Mouse (Mus musculus) spleen, adult 2 months (tissue): ENCODE results near the gene Kif5a. TPM values are rescaled to one million over a fixed set of nuclear protein-coding genes. Genes with fewer than 3 reads are reported as not detected.

Experiments
- DNase-seq, 2 experiments: peaks; one replicate each; pipeline versions ENCODE4 v3.0.0 to v3.0.0-alpha.2; 2012 to 2021; ENCODE audit warnings: low spot score in 2 of 2, low read depth in 1 of 2
- H3K27ac ChIP-seq: fragments of 200-500 bp; 2 replicates; pipeline ENCODE4 v1.5.1; 2012; ENCODE audit warnings: low read length, inconsistent platforms; ENCODE audit not compliant: insufficient read depth
- H3K27me3 ChIP-seq: fragments of 200-500 bp; 2 replicates; pipeline ENCODE4 v1.6.1; 2012; ENCODE audit warnings: mild to moderate bottlenecking, moderate library complexity, low read length, inconsistent platforms; ENCODE audit not compliant: control insufficient read depth, insufficient read depth
- H3K36me3 ChIP-seq: fragments of 200-500 bp; 2 replicates; pipeline ENCODE4 v1.6.1; 2012; ENCODE audit warnings: mild to moderate bottlenecking, low read length, inconsistent platforms; ENCODE audit not compliant: control insufficient read depth, insufficient read depth
- H3K4me1 ChIP-seq: fragments of 200-500 bp; 2 replicates; pipeline ENCODE4 v1.6.1; 2011; ENCODE audit warnings: inconsistent platforms; ENCODE audit not compliant: control insufficient read depth, insufficient read depth, insufficient read length
- H3K4me3 ChIP-seq: fragments of 200-500 bp; 2 replicates; pipeline ENCODE4 v1.5.1; 2011; ENCODE audit warnings: mild to moderate bottlenecking, inconsistent platforms; ENCODE audit not compliant: insufficient read depth, insufficient read length; ENCODE audit errors: extremely low read depth
- CTCF ChIP-seq: fragments of 200-500 bp; IDR thresholded peaks from 2 replicates; pipeline ENCODE4 v1.5.1; 2011; ENCODE audit warnings: mild to moderate bottlenecking, inconsistent platforms; ENCODE audit not compliant: insufficient read depth, insufficient read length, insufficient replicate concordance; ENCODE audit errors: extremely low read depth
- POLR2A ChIP-seq: fragments of 200-500 bp; IDR thresholded peaks from 2 replicates; pipeline ENCODE4 v1.6.1; 2011; ENCODE audit warnings: low read depth, low read length, inconsistent platforms
- WGBS: fragments of 180-500 bp; shearing (Covaris S2); methylation state at CpG from one replicate; pipeline ENCODE4 v1.1.7; 2018; 5-methylcytosine and 5-hydroxymethylcytosine counted together
- polyA plus RNA-seq: library from polyadenylated mRNA; depleted of rRNA; stranded (reverse); fragments of >200 nt; gene quantifications from 2 replicates; pipeline ENCODE4 v1.2.3, GENCODE M21; 2012

Gene Kif5a
- polyA plus RNA-seq, 1 experiment = 0.72 TPM

DNA sequence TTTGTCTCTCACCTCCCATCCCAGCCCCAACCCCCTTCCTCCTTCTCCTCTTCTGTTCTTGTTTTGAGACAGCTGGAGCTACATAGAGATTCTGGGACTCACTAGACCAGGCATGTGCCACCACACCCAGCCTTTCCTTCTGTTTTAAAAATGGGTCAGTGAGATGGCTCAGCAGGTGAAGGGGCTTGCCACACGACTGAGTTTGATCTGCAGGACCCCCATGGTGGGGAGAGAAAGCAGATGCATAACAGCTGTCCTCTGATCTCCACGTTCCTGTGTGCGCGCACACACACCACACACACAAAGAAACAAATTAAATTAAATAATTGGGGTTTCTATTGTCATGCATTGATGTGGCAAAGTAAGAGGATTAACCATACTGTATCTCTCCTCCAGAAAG, 1.8 kb upstream of the Kif5a start:
- Histone ChIP-seq H3K27ac (no peak overlapping the region), H3K36me3 (no peaks in the 10 kb centered on the region), H3K4me3 (no peak overlapping the region), H3K4me1 (peaks cover 6% of the 10 kb centered on the region; the same call in 1 of the 2 replicates), H3K27me3 (peaks cover 4% of the 10 kb centered on the region; the same call in 1 of the 2 replicates)
- WGBS = 82% methylated on average over 4 of the region's 4 CpGs
- no peak for TF ChIP-seq CTCF
- TF ChIP-seq POLR2A = no peak
- no peak for DNase-seq

DNA sequence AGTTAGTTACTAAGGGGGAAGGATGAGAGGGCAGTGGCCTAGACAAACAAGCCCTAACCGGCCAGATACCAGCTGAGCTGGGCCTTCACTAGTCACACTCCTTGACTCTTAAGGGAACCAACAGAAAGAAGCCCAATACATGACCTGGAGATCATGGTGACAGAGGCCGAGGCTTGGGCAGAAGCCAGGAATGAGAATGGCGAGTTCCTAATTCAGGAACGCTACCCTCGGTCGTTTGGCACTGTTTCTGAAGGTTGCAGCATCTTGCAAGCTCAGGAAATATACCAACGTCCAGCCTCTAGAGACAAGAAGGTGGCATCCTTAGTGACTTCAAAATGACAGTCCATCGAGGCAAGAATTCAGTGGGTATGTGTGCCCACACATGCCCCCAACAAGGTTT, 1.2 kb upstream of the Kif5a start:
- WGBS = 91% methylated on average over 8 of the region's 8 CpGs
- Histone ChIP-seq H3K36me3 (no peaks in the 10 kb centered on the region), H3K27ac (no peak overlapping the region), H3K4me1 (peaks cover 6% of the 10 kb centered on the region; the same call in 1 of the 2 replicates), H3K4me3 (no peak overlapping the region), H3K27me3 (peaks cover 4% of the 10 kb centered on the region; the same call in 1 of the 2 replicates)
- DNase-seq = no peak
- TF ChIP-seq CTCF = no peak
- no peak for TF ChIP-seq POLR2A

DNA sequence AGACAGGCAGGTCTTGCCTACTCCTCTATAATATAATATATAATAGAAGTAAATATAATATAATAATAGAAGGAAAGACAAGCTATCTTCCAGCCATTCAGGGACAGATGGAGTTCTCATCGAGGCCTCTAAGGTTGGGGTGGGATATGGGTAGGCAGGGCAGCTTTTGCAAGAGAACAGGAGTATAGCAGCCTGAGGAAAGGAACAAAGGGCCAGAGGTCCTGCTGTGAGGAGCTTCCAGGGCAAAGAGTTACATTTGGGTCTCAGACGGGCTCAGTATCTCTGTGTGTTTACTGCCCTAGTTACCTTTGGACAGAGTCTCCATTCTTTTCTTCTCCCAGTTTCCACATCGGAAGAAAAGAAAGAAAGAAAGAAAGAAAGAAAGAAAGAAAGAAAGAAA, 483 bp upstream of the Kif5a start:
- peaks cover 4% of the 10 kb centered on the region; the same call in 1 of the 2 replicates for H3K27me3 ChIP-seq
- WGBS = 68% methylated on average over 3 of the region's 3 CpGs
- no peak for DNase-seq

DNA sequence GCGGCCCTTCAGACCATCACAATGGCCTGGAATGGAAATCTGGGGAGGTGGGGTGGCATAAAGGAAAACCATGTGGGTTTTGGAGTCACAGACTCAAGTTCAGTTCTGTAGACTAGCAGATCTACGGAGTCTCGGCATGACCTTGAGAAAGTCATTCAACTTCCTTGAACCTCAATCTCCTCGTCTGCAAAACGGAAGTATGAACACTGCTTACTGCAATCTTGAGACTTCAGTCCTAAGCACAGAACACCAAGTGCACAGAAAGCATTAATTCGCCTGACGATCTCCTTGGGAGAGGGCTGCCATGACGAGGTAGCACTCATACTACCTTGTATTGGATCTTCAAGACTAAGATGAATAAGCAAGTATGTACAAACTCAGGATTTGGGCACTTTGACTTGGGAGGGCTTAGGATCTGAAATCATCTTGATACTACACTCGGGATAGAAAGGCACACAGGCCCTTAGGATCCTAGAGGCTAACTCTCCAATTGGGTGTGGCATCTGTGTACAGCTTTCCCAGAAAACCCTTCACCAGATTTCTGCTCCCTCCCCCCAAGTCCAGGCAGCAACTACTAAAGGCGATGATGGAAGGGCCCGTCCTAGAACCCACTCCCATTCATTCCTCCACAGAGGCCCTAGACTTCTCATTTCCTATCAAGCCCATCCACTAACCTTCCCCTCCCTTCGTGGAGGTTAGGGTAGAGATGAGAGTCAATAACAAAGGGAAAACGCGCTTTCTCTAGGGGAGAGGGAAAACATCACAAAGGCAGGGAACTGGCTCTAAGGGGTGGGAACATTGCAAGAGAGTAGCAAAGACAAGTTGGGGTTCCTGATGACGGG, 1.2 kb downstream of the Kif5a start:
- peaks cover 4% of the 10 kb centered on the region; the same call in 1 of the 2 replicates for H3K4me1 ChIP-seq
- H3K27ac ChIP-seq = no peak overlapping the region
- no peaks in the 10 kb centered on the region for H3K36me3 ChIP-seq
- WGBS = 78% methylated on average over 15 of the region's 15 CpGs
- H3K27me3 ChIP-seq = peaks cover 4% of the 10 kb centered on the region; the same call in 1 of the 2 replicates
- H3K4me3 ChIP-seq = no peak overlapping the region
- TF ChIP-seq CTCF = no peak
- TF ChIP-seq POLR2A = no peak
- no peak for DNase-seq

More for the DNA sequence above, 483 bp upstream of the Kif5a start:
- Histone ChIP-seq H3K4me3 (no peak overlapping the region), H3K27ac (no peak overlapping the region), H3K36me3 (no peaks in the 10 kb centered on the region), H3K4me1 (peaks cover 6% of the 10 kb centered on the region; the same call in 1 of the 2 replicates)
- no peak for TF ChIP-seq CTCF
- no peak for TF ChIP-seq POLR2A

DNA sequence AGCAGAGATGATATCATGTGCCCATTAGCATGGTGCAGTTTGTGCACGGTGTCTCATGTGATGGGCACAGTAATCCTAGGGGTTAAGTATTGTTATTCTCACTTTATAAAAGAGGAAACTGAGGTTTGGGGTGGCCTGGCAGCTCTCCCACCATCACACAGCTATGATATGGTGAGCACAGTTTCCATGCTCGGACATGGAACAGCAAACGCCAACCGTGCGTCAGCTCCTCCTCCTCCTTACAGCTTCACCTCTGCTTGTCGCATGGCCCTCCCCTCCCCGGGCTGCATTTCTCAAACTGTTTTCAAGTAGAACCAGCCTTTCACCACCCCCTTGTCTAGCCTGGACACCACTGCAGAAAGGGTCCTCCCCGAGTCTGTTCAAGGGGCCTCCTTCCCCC, 4.7 kb downstream of the Kif5a start:
- Histone ChIP-seq H3K27ac (no peak overlapping the region), H3K4me3 (no peak overlapping the region), H3K27me3 (peaks cover 4% of the 10 kb centered on the region; the same call in 1 of the 2 replicates), H3K4me1 (peaks cover 3% of the 10 kb centered on the region; the same call in 1 of the 2 replicates), H3K36me3 (no peaks in the 10 kb centered on the region)
- 17% methylated on average over 8 of the region's 8 CpGs for WGBS
- TF ChIP-seq POLR2A = no peak
- no peak for TF ChIP-seq CTCF
- DNase-seq = no peak

DNA sequence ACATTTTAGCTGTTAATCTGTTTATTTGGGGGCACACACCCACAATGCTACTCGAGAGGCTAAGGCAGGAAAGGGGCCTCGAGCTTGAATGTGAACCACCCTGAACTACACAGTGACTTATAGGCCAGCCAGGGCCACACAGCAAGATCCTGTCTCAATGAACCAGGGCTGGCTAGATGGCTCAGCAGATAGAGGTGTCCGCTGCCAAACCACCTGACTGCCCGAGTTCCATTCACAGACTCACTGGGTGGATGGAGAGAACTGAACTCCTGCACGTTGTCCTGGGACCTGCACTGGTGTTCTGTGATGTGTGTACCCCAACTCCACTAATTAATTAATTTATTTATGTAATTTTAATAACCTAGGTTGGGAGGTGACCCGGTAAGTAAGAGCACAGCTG, 5.4 kb downstream of the Kif5a start:
- Histone ChIP-seq H3K27ac (no peak overlapping the region), H3K4me1 (peaks cover 2% of the 10 kb centered on the region; the same call in 1 of the 2 replicates), H3K36me3 (no peaks in the 10 kb centered on the region), H3K4me3 (no peak overlapping the region), H3K27me3 (peaks cover 1% of the 10 kb centered on the region; the same call in 1 of the 2 replicates)
- no peak for DNase-seq
- TF ChIP-seq CTCF = no peak
- no peak for TF ChIP-seq POLR2A
- 74% methylated on average over 6 of the region's 6 CpGs for WGBS
